Mouse (Mus musculus): ENCODE data around the gene Asna1. TPM values are rescaled to one million over a fixed set of nuclear protein-coding genes. Genes with fewer than 3 reads are reported as not detected.
A peak's percentile ranks its signal among the peaks of the same experiment; 100 is the strongest.

Gene Asna1
- polyA plus RNA-seq, 1 experiment = 253 TPM

GRCm38 (mm10) chr8:85071514-85072281 lies 46.6 kb upstream of the Asna1 start, which contains the start of gene Dhps:
Gene Dhps, plus strand, starts transcription at chr8:85071757.
- Histone ChIP-seq H3K36me3 (ENCODE audit: control insufficient read depth, insufficient read depth) (peaks cover 40% of the 10 kb centered on the region), H3ac (ENCODE audit: control insufficient read depth, insufficient read length, low read depth) (peak within 1 kb of the TSS; percentile 90), H3K79me2 (ENCODE audit: control insufficient read depth, insufficient read depth) (peaks cover 32% of the 10 kb centered on the region), H3K27me3 (ENCODE audit: control insufficient read depth, insufficient read depth, insufficient read length) (no peaks in the 10 kb centered on the region), H3K4me3 (ENCODE audit: insufficient read depth, poor library complexity, severe bottlenecking) (peak within 1 kb of the TSS; percentile 95), H3K79me3 (ENCODE audit: low read depth) (peaks cover 11% of the 10 kb centered on the region)
- TF ChIP-seq FOSL1 (IDR thresholded peaks at IDR 0.05; ENCODE audit: insufficient read depth, low read length, poor library complexity, severe bottlenecking) = no peak
- TF ChIP-seq MAX (IDR thresholded peaks at IDR 0.05) = peak; percentile 95
- peak; percentile 88 for TF ChIP-seq USF1 (IDR thresholded peaks at IDR 0.05; ENCODE audit: low read depth)

- peaks cover 34% of the 10 kb centered on the region for H3K36me3 ChIP-seq (ENCODE audit: control insufficient read depth, insufficient read depth)
- H3K27me3 ChIP-seq (ENCODE audit: control insufficient read depth, insufficient read depth, insufficient read length) = no peaks in the 10 kb centered on the region
- H3K79me2 ChIP-seq (ENCODE audit: control insufficient read depth, insufficient read depth) = peaks cover 32% of the 10 kb centered on the region
These were observed 46.0 kb upstream of the Asna1 start for GRCm38 (mm10) chr8:85071041-85071440.

GRCm38 (mm10) chr8:85067982-85068381 lies 42.9 kb upstream of the Asna1 start, which contains the start of gene Gm5741:
Gene Gm5741, minus strand, starts transcription at chr8:85067982.
- H3K4me3 ChIP-seq (ENCODE audit: insufficient read depth, poor library complexity, severe bottlenecking) = no peak within 1 kb of the TSS
- peaks cover 5% of the 10 kb centered on the region for H3K79me3 ChIP-seq (ENCODE audit: low read depth)
- no peak for TF ChIP-seq MYOG (IDR thresholded peaks at IDR 0.05; ENCODE audit: control insufficient read depth, extremely low read depth, insufficient read length)
- no peak for TF ChIP-seq MAX (IDR thresholded peaks at IDR 0.05)
- H3ac ChIP-seq (ENCODE audit: control insufficient read depth, insufficient read length, low read depth) = no peak within 1 kb of the TSS
- H3K27me3 ChIP-seq (ENCODE audit: control insufficient read depth, insufficient read depth, insufficient read length) = no peaks in the 10 kb centered on the region
- peaks cover 3% of the 10 kb centered on the region for H3K36me3 ChIP-seq (ENCODE audit: control insufficient read depth, insufficient read depth)
- H3K79me2 ChIP-seq (ENCODE audit: control insufficient read depth, insufficient read depth) = peaks cover 12% of the 10 kb centered on the region

More at GRCm38 (mm10) chr8:85071041-85071440, 46.0 kb upstream of the Asna1 start:
- TF ChIP-seq USF1 (IDR thresholded peaks at IDR 0.05; ENCODE audit: low read depth) (no peak), FOSL1 (IDR thresholded peaks at IDR 0.05; ENCODE audit: insufficient read depth, low read length, poor library complexity, severe bottlenecking) (no peak), CEBPB (IDR thresholded peaks at IDR 0.05; ENCODE audit: low read depth) (no peak)
- Histone ChIP-seq H3ac (ENCODE audit: control insufficient read depth, insufficient read length, low read depth) (no peak overlapping the region), H3K79me3 (ENCODE audit: low read depth) (peaks cover 11% of the 10 kb centered on the region), H3K4me3 (ENCODE audit: insufficient read depth, poor library complexity, severe bottlenecking) (peak overlapping the region; percentile 95)

GRCm38 (mm10) chr8:85067155-85067554 lies 42.1 kb upstream of the Asna1 start:
- Histone ChIP-seq H3K36me3 (ENCODE audit: control insufficient read depth, insufficient read depth) (peaks cover 3% of the 10 kb centered on the region), H3K4me3 (ENCODE audit: insufficient read depth, poor library complexity, severe bottlenecking) (no peak overlapping the region), H3ac (ENCODE audit: control insufficient read depth, insufficient read length, low read depth) (no peak overlapping the region), H3K79me2 (ENCODE audit: control insufficient read depth, insufficient read depth) (peaks cover 9% of the 10 kb centered on the region), H3K27me3 (ENCODE audit: control insufficient read depth, insufficient read depth, insufficient read length) (no peaks in the 10 kb centered on the region), H3K79me3 (ENCODE audit: low read depth) (peaks cover 7% of the 10 kb centered on the region)
- no peak for TF ChIP-seq MAX (IDR thresholded peaks at IDR 0.05)
- TF ChIP-seq MYOD1 (IDR thresholded peaks at IDR 0.05; ENCODE audit: control insufficient read depth, insufficient read length, low read depth) = no peak
- TF ChIP-seq USF1 (IDR thresholded peaks at IDR 0.05; ENCODE audit: low read depth) = no peak
- TF ChIP-seq CTCF (IDR thresholded peaks at IDR 0.05; ENCODE audit: control insufficient read depth, insufficient read depth, insufficient read length) = no peak
- TF ChIP-seq FOSL1 (IDR thresholded peaks at IDR 0.05; ENCODE audit: insufficient read depth, low read length, poor library complexity, severe bottlenecking) = no peak
- TF ChIP-seq MYOG (IDR thresholded peaks at IDR 0.05; ENCODE audit: control insufficient read depth, extremely low read depth, insufficient read length) = no peak
- TF ChIP-seq CEBPB (IDR thresholded peaks at IDR 0.05; ENCODE audit: low read depth) = no peak

- no peak overlapping the region for H3K4me3 ChIP-seq (ENCODE audit: insufficient read depth, poor library complexity, severe bottlenecking)
- H3K36me3 ChIP-seq (ENCODE audit: control insufficient read depth, insufficient read depth) = peaks cover 3% of the 10 kb centered on the region
- H3K27me3 ChIP-seq (ENCODE audit: control insufficient read depth, insufficient read depth, insufficient read length) = no peaks in the 10 kb centered on the region
- peaks cover 7% of the 10 kb centered on the region for H3K79me3 ChIP-seq (ENCODE audit: low read depth)
- H3K79me2 ChIP-seq (ENCODE audit: control insufficient read depth, insufficient read depth) = peaks cover 21% of the 10 kb centered on the region
- no peak overlapping the region for H3ac ChIP-seq (ENCODE audit: control insufficient read depth, insufficient read length, low read depth)
- no peak for TF ChIP-seq MAX (IDR thresholded peaks at IDR 0.05)
- TF ChIP-seq USF1 (IDR thresholded peaks at IDR 0.05; ENCODE audit: low read depth) = no peak
- no peak for TF ChIP-seq MYOD1 (IDR thresholded peaks at IDR 0.05; ENCODE audit: control insufficient read depth, insufficient read length, low read depth)
- no peak for TF ChIP-seq CTCF (IDR thresholded peaks at IDR 0.05; ENCODE audit: control insufficient read depth, insufficient read depth, insufficient read length)
- TF ChIP-seq FOSL1 (IDR thresholded peaks at IDR 0.05; ENCODE audit: insufficient read depth, low read length, poor library complexity, severe bottlenecking) = no peak
- no peak for TF ChIP-seq CEBPB (IDR thresholded peaks at IDR 0.05; ENCODE audit: low read depth)
- no peak for TF ChIP-seq MYOG (IDR thresholded peaks at IDR 0.05; ENCODE audit: control insufficient read depth, extremely low read depth, insufficient read length)
These were observed 40.1 kb upstream of the Asna1 start for GRCm38 (mm10) chr8:85065213-85065612.

GRCm38 (mm10) chr8:85062603-85063002 lies 37.5 kb upstream of the Asna1 start:
- H3K4me3 ChIP-seq (ENCODE audit: insufficient read depth, poor library complexity, severe bottlenecking) = no peak overlapping the region
- TF ChIP-seq CEBPB (IDR thresholded peaks at IDR 0.05; ENCODE audit: low read depth) (no peak), CTCF (IDR thresholded peaks at IDR 0.05; ENCODE audit: control insufficient read depth, insufficient read depth, insufficient read length) (no peak), USF1 (IDR thresholded peaks at IDR 0.05; ENCODE audit: low read depth) (no peak), FOSL1 (IDR thresholded peaks at IDR 0.05; ENCODE audit: insufficient read depth, low read length, poor library complexity, severe bottlenecking) (no peak), MYOD1 (IDR thresholded peaks at IDR 0.05; ENCODE audit: control insufficient read depth, insufficient read length, low read depth) (no peak), MAX (IDR thresholded peaks at IDR 0.05) (no peak), MYOG (IDR thresholded peaks at IDR 0.05; ENCODE audit: control insufficient read depth, extremely low read depth, insufficient read length) (no peak)

More at GRCm38 (mm10) chr8:85062603-85063002, 37.5 kb upstream of the Asna1 start:
- peaks cover 7% of the 10 kb centered on the region for H3K79me3 ChIP-seq (ENCODE audit: low read depth)
- no peaks in the 10 kb centered on the region for H3K27me3 ChIP-seq (ENCODE audit: control insufficient read depth, insufficient read depth, insufficient read length)
- no peaks in the 10 kb centered on the region for H3K36me3 ChIP-seq (ENCODE audit: control insufficient read depth, insufficient read depth)
- H3K79me2 ChIP-seq (ENCODE audit: control insufficient read depth, insufficient read depth) = peaks cover 22% of the 10 kb centered on the region
- no peak overlapping the region for H3ac ChIP-seq (ENCODE audit: control insufficient read depth, insufficient read length, low read depth)
